Mouse (Mus musculus) ES-E14 (cell line): Measurements from ENCODE around the gene Cd300c.

Experiments used
- CHD2 ChIP-seq: IDR thresholded peaks from 2 replicates; pipeline ENCODE4 v1.6.1; 2014; ENCODE audit warnings: mild to moderate bottlenecking, low read depth, low read length, inconsistent platforms
- HCFC1 ChIP-seq: IDR thresholded peaks from 2 replicates; pipeline ENCODE4 v1.6.1; 2012; ENCODE audit warnings: low read length, inconsistent platforms, borderline replicate concordance; ENCODE audit not compliant: insufficient read depth
- ZNF384 ChIP-seq: IDR thresholded peaks from 2 replicates; pipeline ENCODE4 v1.6.1; 2012; ENCODE audit warnings: low read depth, low read length, inconsistent platforms

DNA sequence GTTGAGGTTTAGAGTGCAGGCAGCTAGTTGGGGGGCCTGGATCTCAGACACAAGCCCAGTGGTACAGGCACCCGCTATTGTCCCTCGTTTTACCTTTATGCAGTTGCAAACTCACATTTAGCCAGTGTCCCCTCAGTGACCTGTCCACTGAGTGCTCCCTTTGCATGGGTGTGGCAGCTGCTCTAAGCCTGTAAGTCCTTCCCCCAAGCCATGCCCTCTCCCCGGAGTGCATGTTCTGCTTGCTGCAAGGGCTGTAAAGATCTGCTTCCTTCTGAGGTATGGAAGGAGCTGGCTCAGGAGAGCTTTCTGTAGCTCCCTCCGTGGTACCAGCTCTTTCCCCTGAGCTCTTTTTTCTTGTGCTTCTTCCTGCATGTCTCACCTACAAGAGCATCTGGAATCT is 35.4 kb downstream of the Cd300c start:
- TF ChIP-seq ZNF384 (no peak), HCFC1 (no peak), CHD2 (no peak)
